Mouse (Mus musculus) lung, postnatal 25 days (tissue): ENCODE results near the gene C1qtnf4.
A peak's percentile ranks its signal among the peaks of the same experiment; 100 is the strongest.
"Not testable (repeated sequence)": the region's sequence is repeated elsewhere in the genome, so short reads cannot be mapped to it uniquely, and the experiment has no call there.

Experiments
- DNase-seq: peaks from one replicate; pipeline ENCODE4 v3.0.0; 2022; ENCODE audit warnings: low spot score

The C1qtnf4 gene

DNA sequence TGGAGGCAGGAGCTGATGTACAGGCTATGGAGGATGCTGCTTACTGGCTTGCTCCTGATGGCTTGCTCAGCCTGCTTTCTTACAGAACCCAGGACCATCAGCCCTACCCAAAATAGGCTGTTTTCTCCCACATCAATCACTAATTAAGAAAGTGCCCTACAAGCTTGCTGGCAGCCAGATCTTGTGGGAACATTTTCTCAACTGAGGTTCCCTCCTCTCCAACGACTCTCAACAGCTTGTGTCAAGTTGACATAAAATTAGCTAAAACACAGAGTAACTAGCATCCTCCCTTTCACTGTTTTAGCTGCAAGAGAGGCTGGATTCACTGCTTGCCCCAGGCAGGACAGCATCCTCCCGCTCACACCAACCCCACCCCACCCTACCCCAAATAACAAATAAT, 3.8 kb upstream of the C1qtnf4 start:
- DNase-seq: no peak

GRCm38 (mm10) chr2:90886436-90886835, 776 bp downstream of the C1qtnf4 start:
- DNase-seq: no peak

GRCm38 (mm10) chr2:90887627-90888026, 2.0 kb downstream of the C1qtnf4 start:
- no peak for DNase-seq

DNA sequence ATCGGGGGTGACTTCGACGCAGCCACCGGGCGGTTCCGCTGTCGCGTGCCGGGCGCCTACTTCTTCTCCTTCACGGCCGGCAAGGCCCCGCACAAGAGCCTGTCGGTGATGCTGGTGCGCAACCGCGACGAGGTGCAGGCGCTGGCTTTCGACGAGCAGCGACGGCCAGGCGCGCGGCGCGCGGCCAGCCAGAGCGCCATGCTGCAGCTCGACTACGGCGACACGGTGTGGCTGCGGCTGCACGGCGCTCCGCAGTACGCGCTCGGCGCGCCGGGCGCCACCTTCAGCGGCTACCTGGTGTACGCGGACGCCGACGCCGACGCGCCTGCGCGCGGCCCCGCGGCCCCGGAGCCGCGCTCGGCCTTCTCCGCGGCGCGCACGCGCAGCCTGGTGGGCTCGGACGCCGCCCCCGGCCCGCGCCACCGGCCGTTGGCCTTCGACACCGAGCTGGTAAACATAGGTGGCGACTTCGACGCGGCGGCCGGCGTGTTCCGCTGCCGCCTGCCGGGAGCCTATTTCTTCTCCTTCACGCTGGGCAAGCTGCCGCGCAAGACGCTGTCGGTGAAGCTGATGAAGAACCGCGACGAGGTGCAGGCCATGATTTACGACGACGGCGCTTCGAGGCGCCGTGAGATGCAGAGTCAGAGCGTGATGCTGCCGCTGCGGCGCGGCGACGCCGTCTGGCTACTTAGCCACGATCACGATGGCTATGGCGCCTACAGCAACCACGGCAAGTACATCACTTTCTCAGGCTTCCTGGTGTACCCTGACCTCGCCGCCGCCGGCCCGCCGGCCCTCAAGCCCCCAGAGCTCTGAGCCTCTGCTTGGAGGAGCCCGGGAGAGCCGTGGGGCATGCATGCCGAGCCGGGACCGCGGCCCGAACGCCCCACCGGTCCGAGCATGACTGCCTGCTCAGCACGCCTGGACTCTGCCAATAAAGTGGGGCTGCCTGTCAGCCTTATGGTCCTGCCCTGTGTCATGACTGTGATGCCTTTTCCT, 4.2 kb downstream of the C1qtnf4 start:
- peak; percentile 22 for DNase-seq

DNA sequence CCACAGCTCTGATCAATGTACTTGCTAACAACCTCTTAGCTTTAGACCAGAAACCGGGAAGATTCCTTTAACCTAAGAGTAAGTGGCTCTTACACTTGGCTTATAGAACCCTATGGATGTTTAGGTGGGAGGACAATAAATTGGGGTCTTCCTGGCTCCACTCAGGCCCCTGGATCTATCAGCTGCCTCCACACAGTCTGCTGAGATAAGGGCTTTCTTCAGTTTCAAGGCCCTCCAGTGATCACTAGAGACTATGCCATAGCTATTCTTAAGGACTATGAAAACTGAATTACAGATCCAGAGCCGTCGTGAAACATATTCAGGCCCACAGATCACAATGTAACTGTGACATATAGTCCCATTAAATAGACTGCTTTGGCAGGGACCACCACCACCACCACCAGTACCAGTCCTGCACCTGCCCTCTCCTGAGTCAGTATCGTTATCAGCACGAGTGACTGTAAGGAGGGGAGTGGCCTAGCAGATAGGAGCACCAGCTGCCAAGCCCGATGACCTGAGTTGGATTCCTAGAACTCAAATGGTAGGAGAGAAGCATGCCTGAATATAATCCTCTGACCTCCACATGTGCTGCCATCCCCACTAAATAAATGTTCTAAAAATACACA, 8.1 kb downstream of the C1qtnf4 start:
- no peak for DNase-seq

- not testable (repeated sequence) for DNase-seq
These were observed 8.6 kb downstream of the C1qtnf4 start for GRCm38 (mm10) chr2:90894299-90894677.

- DNase-seq: no peak
These were observed 17.7 kb downstream of the C1qtnf4 start for GRCm38 (mm10) chr2:90903398-90903797.

DNA sequence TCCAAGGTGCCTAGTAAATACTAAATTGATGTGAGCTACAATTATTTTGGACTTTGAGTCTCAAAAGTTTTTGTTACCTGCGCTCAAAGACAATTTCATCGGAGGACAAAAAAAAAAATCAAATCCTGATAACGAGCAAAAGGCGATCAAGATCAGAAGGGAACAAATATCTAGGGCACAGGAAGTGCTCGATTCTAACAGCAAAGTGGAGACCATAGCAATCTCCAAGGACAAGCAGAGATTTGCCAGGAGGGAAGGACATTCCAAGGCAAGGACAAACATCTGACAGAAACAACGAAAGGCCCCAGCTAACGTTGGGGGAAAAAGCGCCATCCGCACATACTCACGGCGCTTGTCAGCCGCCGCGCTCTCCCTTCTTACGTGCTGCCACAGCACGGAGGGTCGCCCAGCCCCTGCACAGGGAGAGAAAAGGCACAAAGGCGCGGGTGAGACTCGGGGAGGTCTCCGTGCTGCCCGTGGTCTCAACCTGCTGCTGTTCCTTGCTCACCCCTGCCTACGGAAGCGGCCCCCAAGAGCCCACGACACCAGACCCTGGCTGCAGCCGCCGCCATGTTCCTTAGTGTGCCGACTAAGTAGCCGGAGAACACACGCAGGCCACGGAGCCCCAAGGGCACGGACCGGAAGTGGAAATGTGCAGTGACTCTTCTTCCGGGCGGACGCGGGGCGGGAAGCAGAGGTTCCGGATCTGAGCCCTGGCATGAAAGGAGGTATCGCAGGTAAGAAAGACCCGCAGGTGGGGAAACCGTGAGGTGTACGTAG, 18.6 kb downstream of the C1qtnf4 start, which contains the start of the genes Kbtbd4 and Ndufs3:
Gene Kbtbd4, plus strand, starts transcription at position 665 of the 780 bp plus-strand sequence.
Gene Ndufs3, minus strand, starts transcription at position 752 of the 780 bp plus-strand sequence.
- DNase-seq: peak; percentile 89

GRCm38 (mm10) chr2:90904856-90905224, 19.2 kb downstream of the C1qtnf4 start:
- DNase-seq: no peak

DNA sequence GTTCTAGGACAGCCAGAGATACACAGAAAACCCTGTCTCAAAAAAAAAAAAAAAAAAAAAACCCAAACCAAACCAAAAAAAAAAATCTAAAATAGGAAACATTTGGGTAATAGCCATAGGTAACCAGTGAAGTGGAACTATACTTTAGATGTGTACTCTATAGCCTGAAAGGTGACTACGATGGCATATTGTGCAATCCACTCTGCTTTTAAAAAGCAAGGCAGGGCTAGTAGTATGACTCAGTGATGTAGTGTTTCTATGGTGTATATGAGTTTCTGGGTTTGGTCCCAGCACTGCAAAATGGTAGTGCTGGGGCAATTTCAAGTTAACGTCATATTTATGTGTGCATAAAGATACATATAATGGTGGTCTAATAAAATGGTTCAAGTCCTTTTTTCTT, 21.1 kb downstream of the C1qtnf4 start:
- no peak for DNase-seq

DNA sequence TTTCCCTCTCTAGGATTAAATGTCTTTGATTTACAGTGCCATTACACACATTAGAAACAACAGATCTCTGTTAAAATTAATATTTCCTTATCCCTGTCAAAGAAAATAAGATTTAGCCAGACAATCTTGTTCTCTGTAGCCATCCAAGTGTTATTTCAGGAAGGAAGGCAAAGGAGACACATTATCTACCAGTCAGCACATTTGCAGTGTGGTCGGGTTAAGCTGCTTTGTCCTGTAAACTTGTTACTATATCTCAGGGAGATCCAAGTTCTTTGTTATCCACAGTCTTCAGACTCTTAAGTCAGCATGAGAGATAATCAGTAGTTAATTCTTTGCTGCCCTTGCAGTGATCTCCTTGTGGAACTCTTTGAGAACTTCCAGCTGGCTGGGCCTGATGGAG, 25.2 kb downstream of the C1qtnf4 start:
- no peak for DNase-seq

DNA sequence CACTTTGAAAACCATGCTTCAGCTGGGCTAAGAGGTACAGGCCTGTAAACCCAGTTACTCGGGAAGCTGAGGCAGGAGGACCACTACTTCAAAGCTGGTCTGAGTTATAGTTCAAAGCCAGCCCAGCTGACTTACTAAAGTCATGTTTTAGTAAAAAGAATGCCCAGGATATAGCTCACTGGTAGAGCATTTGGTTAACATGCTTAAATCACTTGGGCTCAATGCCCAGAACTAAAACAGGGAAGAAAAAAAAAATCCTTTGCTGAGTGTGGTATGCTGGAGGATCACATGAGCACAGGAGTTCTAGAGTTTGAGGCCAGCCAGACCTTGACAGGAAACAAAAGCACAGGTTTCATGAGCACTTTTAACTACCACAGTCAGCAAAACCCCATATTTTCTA, 26.0 kb downstream of the C1qtnf4 start:
- no peak for DNase-seq

DNA sequence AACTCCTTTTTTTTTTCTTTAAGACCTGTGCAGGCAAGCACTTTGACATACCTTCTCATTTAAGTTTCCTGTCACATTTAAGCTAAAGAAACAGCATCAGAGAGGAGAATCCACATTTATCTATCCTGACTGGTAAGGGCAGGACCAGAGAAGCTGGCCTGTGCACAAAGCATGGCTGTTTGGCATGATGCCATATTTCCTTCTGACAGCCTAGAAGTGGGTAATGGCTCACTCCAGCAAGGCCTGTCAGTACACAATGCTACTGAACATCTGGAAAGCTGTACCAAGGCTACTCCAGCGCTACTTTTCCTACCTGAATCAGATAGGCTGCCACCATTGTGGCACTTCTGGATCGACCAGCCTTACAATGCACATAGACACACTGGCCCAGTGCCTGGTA, 28.0 kb downstream of the C1qtnf4 start:
- DNase-seq: no peak

GRCm38 (mm10) chr2:90915516-90915915, 29.9 kb downstream of the C1qtnf4 start:
- no peak for DNase-seq

- no peak for DNase-seq
These were observed 31.0 kb downstream of the C1qtnf4 start for GRCm38 (mm10) chr2:90916560-90917232.

- peak; percentile 67 for DNase-seq
These were observed 31.8 kb downstream of the C1qtnf4 start for GRCm38 (mm10) chr2:90917233-90917998.

DNA sequence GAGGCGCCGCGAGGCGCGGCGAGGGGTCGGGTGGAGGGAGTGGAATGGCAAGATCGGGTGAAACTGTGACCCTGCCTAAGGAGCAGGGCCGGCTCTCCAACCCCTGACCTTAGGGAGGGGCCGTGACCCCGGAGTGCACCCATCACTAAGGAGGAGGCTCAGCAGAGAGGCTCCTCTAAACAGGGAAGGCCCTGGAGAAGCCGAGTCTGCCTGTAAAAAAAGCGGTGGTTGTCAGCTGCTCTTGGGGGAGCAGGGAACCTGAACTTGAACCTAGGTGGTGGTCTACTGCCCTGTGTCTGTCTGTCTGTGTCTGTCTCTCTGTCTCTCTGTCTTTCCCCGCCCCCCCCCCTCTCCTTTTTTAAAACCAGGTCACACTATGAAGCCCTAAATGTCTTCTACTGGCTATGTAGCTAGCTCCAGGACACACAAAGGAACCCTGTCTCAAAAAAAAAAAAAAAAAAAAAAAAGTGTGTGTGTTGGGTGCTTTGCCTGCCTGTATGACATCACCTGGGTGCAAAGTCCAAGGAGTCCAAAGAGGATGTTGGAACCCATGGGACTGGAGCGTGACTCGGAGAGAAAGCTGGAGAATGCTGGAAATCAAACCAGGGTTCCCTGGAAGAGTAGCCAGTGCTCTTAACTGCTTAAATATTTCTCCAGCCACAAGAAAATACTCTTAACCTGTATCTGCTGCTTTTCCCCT, 32.5 kb downstream of the C1qtnf4 start:
- no peak for DNase-seq

- no peak for DNase-seq
These were observed 35.5 kb downstream of the C1qtnf4 start for GRCm38 (mm10) chr2:90921178-90921577.

GRCm38 (mm10) chr2:90922636-90923035, 37.0 kb downstream of the C1qtnf4 start:
- DNase-seq: no peak

DNA sequence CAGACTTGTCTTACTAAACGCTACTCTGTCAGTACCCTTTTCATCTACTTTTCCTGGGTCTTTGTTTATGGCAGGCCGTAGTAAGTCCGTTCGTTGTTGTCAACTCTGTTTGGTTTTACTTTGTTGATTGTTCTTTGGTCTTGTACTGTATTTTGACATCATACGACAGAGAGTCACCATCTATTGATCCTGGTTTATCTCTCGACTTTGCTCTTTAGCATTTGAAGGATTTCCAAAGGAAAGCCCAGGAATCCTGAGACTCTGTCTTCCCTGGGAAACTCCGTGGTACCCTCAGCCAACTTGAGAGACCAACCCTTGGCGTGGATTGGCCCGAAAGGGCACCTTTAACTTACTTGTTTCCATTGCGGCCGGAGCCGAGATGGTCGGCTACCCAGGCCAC, 42.9 kb downstream of the C1qtnf4 start:
- DNase-seq: no peak
